Mouse (Mus musculus) limb, embryonic 15.5 days (tissue): ENCODE data around the gene Zfp558. TPM values are rescaled to one million over a fixed set of nuclear protein-coding genes. Genes with fewer than 3 reads are reported as not detected.
A peak's percentile ranks its signal among the peaks of the same experiment; 100 is the strongest.
"Not testable (repeated sequence)": the region's sequence is repeated elsewhere in the genome, so short reads cannot be mapped to it uniquely, and the experiment has no call there.

Experiments used
- ATAC-seq: fragments of 200-750 bp; cut with Nextera tagmentation; 2 replicates; pipeline ENCODE4 v1.8.0; 2017; ENCODE audit warnings: low read depth, moderate TSS enrichment; ENCODE audit not compliant: insufficient number of reproducible peaks, low FRiP score, low TSS enrichment
- H3K27ac ChIP-seq: fragments of 300-500 bp; sonication (generic); 2 replicates; pipeline ENCODE4 v1.5.1; 2015; ENCODE audit warnings: moderate library complexity, mild to moderate bottlenecking, inconsistent platforms
- H3K27me3 ChIP-seq: fragments of 300-500 bp; sonication (generic); 2 replicates; pipeline ENCODE4 v1.6.1; 2015; ENCODE audit warnings: inconsistent platforms
- H3K36me3 ChIP-seq: fragments of 300-500 bp; sonication (generic); 2 replicates; pipeline ENCODE4 v1.6.1; 2015; ENCODE audit warnings: inconsistent platforms
- H3K4me1 ChIP-seq: fragments of 300-500 bp; sonication (generic); 2 replicates; pipeline ENCODE4 v1.6.1; 2015; ENCODE audit warnings: inconsistent platforms
- H3K4me2 ChIP-seq: fragments of 300-500 bp; sonication (generic); 2 replicates; pipeline ENCODE4 v1.6.1; 2015; ENCODE audit warnings: mild to moderate bottlenecking, inconsistent platforms
- H3K4me3 ChIP-seq: fragments of 300-500 bp; sonication (generic); 2 replicates; pipeline ENCODE4 v1.5.1; 2015; ENCODE audit warnings: mild to moderate bottlenecking, inconsistent platforms
- H3K9ac ChIP-seq: fragments of 300-500 bp; sonication (generic); 2 replicates; pipeline ENCODE4 v1.6.1; 2015; ENCODE audit warnings: inconsistent platforms
- H3K9me3 ChIP-seq: fragments of 300-500 bp; sonication (generic); 2 replicates; pipeline ENCODE4 v1.6.1; 2016; ENCODE audit warnings: inconsistent platforms
- WGBS: fragments of 180-500 bp; shearing (Covaris S2); methylation state at CpG from one replicate; pipeline ENCODE4 v1.1.7; 2015; 5-methylcytosine and 5-hydroxymethylcytosine counted together
- microRNA-seq: library from miRNA; unstranded; fragments of <30 nt; microRNA quantifications from one replicate; pipeline ENCODE4, GENCODE M21; 2016
- polyA plus RNA-seq: library from polyadenylated mRNA; unstranded; fragments of >200 nt; fragmentation: Nextera tagmentation; extraction: Ambion mirVana; gene quantifications from 2 replicates; pipeline ENCODE4 v1.2.1, GENCODE M21; 2015

The Zfp558 gene
- 4.5 and 5.8 TPM in 2 replicates for polyA plus RNA-seq

GRCm38 (mm10) chr9:18478168-18478567 lies at the start of gene Zfp558, which contains the start of gene Mbd3l1:
Gene Zfp558 (minus strand): TSS chr9:18478268.
Gene Mbd3l1 (plus strand): TSS chr9:18478359.
- Histone ChIP-seq H3K36me3 (no peaks in the 10 kb centered on the region), H3K4me2 (no peak within 1 kb of the TSS), H3K9ac (no peak within 1 kb of the TSS), H3K4me1 (no peaks in the 10 kb centered on the region), H3K9me3 (no peaks in the 10 kb centered on the region), H3K27me3 (no peaks in the 10 kb centered on the region), H3K27ac (no peak within 1 kb of the TSS), H3K4me3 (no peak within 1 kb of the TSS)
- no peak for ATAC-seq
- 80% methylated on average over 3 of the region's 3 CpGs for WGBS

GRCm38 (mm10) chr9:18508098-18508497 lies 30.0 kb upstream of the Zfp558 start:
- ATAC-seq, result no peak
- no peaks in the 10 kb centered on the region for H3K27me3 ChIP-seq
- 41% methylated on average over 2 of the region's 2 CpGs for WGBS
- H3K9me3 ChIP-seq, result no peaks in the 10 kb centered on the region
- H3K9ac ChIP-seq, result no peak overlapping the region
- H3K36me3 ChIP-seq, result no peaks in the 10 kb centered on the region
- no peak overlapping the region for H3K4me3 ChIP-seq
- no peak overlapping the region for H3K27ac ChIP-seq
- no peaks in the 10 kb centered on the region for H3K4me1 ChIP-seq
- no peak overlapping the region for H3K4me2 ChIP-seq

GRCm38 (mm10) chr9:18473324-18474128 lies 4.5 kb downstream of the Zfp558 start:
- peak overlapping the region; percentile 72 for H3K4me3 ChIP-seq
- peaks cover 6% of the 10 kb centered on the region; the same call in 1 of the 2 replicates for H3K36me3 ChIP-seq
- H3K4me2 ChIP-seq, result peak overlapping the region; percentile 68
- no peaks in the 10 kb centered on the region for H3K9me3 ChIP-seq
- peak overlapping the region; percentile 61 for H3K9ac ChIP-seq
- peak overlapping the region; percentile 91 for H3K27ac ChIP-seq
- 4% methylated on average over 39 of the region's 39 CpGs for WGBS
- no peaks in the 10 kb centered on the region for H3K27me3 ChIP-seq
- peaks cover 5% of the 10 kb centered on the region; the same call in 1 of the 2 replicates for H3K4me1 ChIP-seq
- peak; percentile 88 for ATAC-seq

- Histone ChIP-seq H3K4me2 (no peak overlapping the region), H3K4me3 (no peak overlapping the region), H3K9me3 (no peaks in the 10 kb centered on the region; the same call in 1 of the 2 replicates), H3K9ac (no peak overlapping the region), H3K36me3 (peaks cover 31% of the 10 kb centered on the region), H3K27ac (no peak overlapping the region), H3K27me3 (no peaks in the 10 kb centered on the region), H3K4me1 (peaks cover 4% of the 10 kb centered on the region; the same call in 1 of the 2 replicates)
- WGBS, result 94% methylated on average over 3 of the region's 3 CpGs
- no peak for ATAC-seq
These were observed 10.1 kb downstream of the Zfp558 start for GRCm38 (mm10) chr9:18468005-18468404.

GRCm38 (mm10) chr9:18467350-18467749 lies 10.7 kb downstream of the Zfp558 start:
- no peak overlapping the region for H3K27ac ChIP-seq
- peaks cover 31% of the 10 kb centered on the region for H3K36me3 ChIP-seq
- H3K9me3 ChIP-seq, result no peaks in the 10 kb centered on the region; the same call in 1 of the 2 replicates
- no peak for ATAC-seq
- no peak overlapping the region for H3K4me3 ChIP-seq
- 76% methylated on average over 3 of the region's 3 CpGs for WGBS
- H3K27me3 ChIP-seq, result no peaks in the 10 kb centered on the region
- no peaks in the 10 kb centered on the region for H3K4me1 ChIP-seq
- no peak overlapping the region for H3K9ac ChIP-seq
- no peak overlapping the region for H3K4me2 ChIP-seq

- H3K27ac ChIP-seq, result no peak overlapping the region
- no peak for ATAC-seq
- H3K4me2 ChIP-seq, result no peak overlapping the region
- no peak overlapping the region for H3K9ac ChIP-seq
- H3K4me3 ChIP-seq, result no peak overlapping the region
- H3K36me3 ChIP-seq, result peaks cover 35% of the 10 kb centered on the region
- no peaks in the 10 kb centered on the region for H3K4me1 ChIP-seq
- no peaks in the 10 kb centered on the region for H3K9me3 ChIP-seq
- WGBS, result 83% methylated on average over 4 of the region's 4 CpGs
- H3K27me3 ChIP-seq, result no peaks in the 10 kb centered on the region
These were observed 21.5 kb downstream of the Zfp558 start for GRCm38 (mm10) chr9:18456520-18456919.

- no peak overlapping the region for H3K4me2 ChIP-seq
- no peak overlapping the region for H3K27ac ChIP-seq
- no peaks in the 10 kb centered on the region for H3K27me3 ChIP-seq
- H3K36me3 ChIP-seq, result no peaks in the 10 kb centered on the region
- no peak overlapping the region for H3K9ac ChIP-seq
- no peak for ATAC-seq
- no peaks in the 10 kb centered on the region for H3K9me3 ChIP-seq
- no peaks in the 10 kb centered on the region for H3K4me1 ChIP-seq
- H3K4me3 ChIP-seq, result no peak overlapping the region
- 67% methylated on average over 10 of the region's 10 CpGs for WGBS
These were observed 46.4 kb downstream of the Zfp558 start for GRCm38 (mm10) chr9:18431687-18432086.

- Histone ChIP-seq H3K4me2 (no peak within 1 kb of the TSS), H3K4me1 (no peaks in the 10 kb centered on the region), H3K9me3 (no peaks in the 10 kb centered on the region), H3K9ac (no peak within 1 kb of the TSS), H3K27me3 (no peaks in the 10 kb centered on the region), H3K36me3 (no peaks in the 10 kb centered on the region), H3K27ac (no peak within 1 kb of the TSS), H3K4me3 (no peak within 1 kb of the TSS)
- no peak for ATAC-seq
These were observed 47.7 kb downstream of the Zfp558 start, which contains the start of gene Mbd3l2 for GRCm38 (mm10) chr9:18430354-18430753. Gene Mbd3l2 (plus strand): TSS chr9:18430654.

GRCm38 (mm10) chr9:18412371-18412770 lies 65.7 kb downstream of the Zfp558 start:
- 85% methylated on average over 4 of the region's 4 CpGs for WGBS
- not testable (repeated sequence) for H3K27ac ChIP-seq, ATAC-seq, H3K4me2 ChIP-seq, H3K27me3 ChIP-seq, H3K9ac ChIP-seq, H3K36me3 ChIP-seq, H3K4me3 ChIP-seq, H3K4me1 ChIP-seq, H3K9me3 ChIP-seq

Small RNA genes lying within 50 kb of the gene (microRNA-seq; reads per million reads assigned to microRNA genes)
- gene Gm22854, result not detected

Other genes with a start within 250 kb of the Zfp558 start
- gene Chordc1, start 186.1 kb downstream of the Zfp558 start, polyA plus RNA-seq, result 99.3 and 99.9 TPM in 2 replicates
- 3.1 and 3.7 TPM in 2 replicates for gene Naalad2, start 75.3 kb downstream of the Zfp558 start, polyA plus RNA-seq
- gene Ubtfl1, start 73.8 kb downstream of the Zfp558 start, polyA plus RNA-seq, result not detected in 2 replicates
- gene Mbd3l2, start 47.6 kb downstream of the Zfp558 start, polyA plus RNA-seq, result not detected in 2 replicates
- not detected in 2 replicates for gene Mbd3l1, start 91 bp upstream of the Zfp558 start, polyA plus RNA-seq
- 0.12 and 0.19 TPM in 2 replicates for gene Muc16, start 196.3 kb upstream of the Zfp558 start, polyA plus RNA-seq